Mouse (Mus musculus): Measurements from ENCODE around the gene Gm45753.

Gene Gm45753

DNA sequence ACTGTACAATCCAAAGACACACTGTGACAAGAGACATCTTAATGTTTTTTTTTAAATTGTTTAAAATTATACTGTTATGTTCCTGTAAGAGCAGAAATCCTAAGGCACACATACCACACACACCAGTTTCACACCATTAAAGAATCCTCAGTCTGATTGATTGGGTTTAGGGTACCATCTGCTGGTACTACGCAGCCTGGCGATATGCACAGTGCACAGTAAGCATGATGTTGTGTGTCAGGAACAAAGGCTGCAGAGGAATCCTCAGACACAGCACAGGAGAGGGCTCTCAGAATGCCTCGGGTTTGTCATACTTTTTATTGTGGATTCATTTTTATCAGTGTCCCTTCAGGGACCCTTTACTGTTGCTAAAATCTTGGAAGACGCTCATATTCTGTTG, 33.9 kb downstream of the Gm45753 start:
- no peak for DNase-seq (ENCODE audit: low spot score)

DNA sequence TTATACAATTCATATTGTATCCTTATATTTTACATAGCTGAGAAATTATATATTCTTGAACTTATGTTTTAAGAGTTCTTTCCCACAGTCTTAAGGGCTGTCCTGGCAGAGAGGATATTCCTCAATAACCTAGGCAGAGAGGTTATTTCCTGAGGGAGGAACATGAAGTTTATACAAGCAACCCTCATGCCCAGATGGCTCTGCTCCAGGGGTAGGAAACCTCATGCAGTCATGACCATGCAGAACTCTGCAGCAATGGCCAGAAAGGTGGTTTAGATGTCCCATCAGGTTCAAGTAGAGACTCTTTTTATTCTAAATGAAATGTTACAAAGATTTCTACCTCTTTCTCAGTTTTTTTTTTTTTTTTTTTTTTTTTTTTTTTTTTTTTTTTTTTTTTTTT, 39.2 kb downstream of the Gm45753 start:
- DNase-seq (ENCODE audit: low spot score): no peak

DNA sequence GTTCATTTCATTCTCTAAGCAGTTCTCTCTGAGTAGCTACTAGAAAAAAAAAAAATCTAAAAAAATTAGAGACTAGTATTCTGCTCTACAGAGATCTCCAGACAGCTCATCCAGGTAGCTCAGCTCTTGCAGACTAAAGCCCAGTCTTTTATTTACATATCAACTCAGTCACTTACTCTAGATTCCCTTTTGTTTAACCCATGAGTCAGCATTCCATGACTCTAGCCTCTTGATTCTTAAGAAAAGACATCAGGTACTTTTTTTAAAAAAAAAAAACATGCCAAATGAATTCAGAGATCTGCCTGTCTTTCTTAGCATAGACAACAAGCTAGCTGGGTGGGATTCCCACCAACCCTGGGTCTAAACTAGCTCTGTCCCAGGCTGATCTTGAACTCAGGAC, 39.8 kb downstream of the Gm45753 start:
- no peak for DNase-seq (ENCODE audit: low spot score)

DNA sequence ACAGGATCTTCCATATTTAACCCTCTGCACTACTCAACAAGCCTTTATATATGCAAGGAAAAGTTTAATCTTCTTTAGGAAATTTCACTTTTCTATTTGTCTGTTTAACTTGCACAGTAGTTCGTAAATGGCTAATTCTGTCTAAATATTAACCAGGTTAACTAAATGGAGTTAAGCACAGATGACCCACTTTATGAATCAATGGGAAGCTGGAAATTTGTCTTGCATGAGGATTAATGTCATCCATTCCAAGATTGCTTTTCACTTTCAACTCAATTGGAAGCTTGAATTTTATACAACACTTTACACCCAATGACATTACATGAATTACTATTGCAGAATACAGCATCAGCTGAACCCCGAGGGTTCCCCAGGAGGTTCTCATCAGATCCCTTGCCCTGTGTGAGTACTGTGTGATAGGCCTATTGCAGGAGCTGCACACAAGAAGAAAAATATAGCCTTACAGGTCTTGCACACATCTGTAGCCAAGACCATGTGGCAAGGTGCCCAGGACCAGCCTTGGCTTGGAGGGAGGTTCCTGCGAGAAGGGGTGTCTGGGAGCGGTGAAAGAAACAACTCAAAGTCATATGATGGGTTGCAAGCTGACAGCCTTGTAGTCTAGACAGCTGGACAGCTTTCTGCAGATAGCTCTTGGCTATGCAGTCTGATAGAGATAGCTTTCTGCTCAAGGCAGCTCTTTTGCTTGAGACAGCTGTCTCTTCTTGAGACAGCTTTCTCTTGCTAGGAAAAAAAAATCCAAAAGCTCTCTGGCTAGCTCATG, 40.5 kb downstream of the Gm45753 start:
- DNase-seq (ENCODE audit: low spot score): peak; percentile 49

DNA sequence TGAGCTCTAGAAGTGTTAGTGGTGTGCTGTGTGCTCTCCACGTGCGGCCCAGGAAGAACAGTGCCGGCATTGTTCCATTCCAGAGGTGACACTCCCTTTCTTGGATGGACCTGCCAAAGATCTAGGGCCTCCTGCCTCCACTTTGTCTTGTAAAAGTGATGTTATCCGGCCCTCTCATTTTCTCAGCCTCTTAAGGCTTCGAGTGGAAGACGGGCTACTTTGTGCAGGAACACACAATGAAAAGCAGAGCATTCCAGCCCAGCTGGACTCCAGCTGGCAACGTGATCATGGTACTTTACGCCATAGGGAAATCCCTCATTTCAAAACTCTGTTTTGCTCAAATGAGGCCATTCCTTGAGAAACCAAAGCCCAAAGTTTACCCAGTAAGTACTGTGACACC, 41.3 kb downstream of the Gm45753 start:
- DNase-seq (ENCODE audit: low spot score): no peak

DNA sequence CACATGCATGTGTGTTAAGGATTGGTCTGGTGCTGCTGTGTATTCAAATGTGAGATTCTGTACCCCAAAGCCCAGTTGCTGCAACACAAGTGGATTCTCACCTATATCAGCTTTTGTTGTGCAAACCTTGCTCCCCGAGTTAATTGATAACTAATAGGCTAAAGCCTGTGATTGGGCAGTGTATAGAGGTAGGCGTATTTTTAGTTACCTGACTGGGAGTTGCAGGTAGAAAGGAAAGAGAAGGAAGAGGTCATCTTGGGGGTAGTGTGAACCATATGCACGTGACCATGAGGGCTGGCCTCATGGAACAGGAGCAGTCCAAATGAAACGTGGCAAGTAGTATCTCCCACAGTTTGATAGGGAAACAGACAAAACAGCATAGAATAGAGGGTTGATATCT, 43.3 kb downstream of the Gm45753 start:
- no peak for DNase-seq (ENCODE audit: low spot score)

DNA sequence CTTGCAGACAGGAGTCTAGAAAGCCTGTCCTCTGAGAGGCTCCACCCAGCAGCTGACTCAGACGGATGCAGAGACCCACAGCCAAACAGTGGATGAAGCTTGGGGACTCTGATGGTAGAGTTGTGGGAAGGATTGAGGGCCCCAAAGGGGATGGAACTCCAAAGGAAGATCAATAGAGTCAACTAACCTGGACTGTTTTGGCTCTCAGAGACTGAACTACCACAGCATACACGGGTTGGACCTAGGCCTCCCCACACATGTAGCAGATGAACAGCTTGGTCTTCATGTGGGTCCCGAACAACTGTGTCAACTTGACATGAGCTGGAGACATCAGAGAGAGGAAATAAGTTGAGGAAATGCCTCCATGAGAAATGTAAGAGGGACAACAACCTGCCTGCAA, 45.4 kb downstream of the Gm45753 start:
- no peak for DNase-seq (ENCODE audit: low spot score)

DNA sequence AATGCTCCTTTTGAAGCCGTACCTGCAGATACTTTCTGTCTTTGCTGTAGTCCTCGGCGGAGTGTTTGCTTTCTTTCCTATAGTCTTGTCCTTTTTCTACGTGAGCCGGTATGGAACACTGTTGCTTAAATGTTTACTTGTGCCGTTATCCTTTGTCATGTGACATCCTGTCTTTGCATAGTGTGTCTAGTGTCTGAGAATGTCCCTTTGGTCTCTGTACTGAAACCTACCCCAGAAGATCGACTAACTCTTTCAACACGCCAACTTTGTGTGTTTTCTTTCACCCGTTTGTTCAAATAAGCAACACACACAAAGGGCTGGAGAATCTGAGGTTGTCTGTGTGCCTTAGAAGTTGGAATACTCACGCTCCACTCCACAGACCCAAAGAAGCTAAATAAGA, 46.3 kb downstream of the Gm45753 start, which contains the start of gene F11:
TSS of gene F11 (minus strand) at position 112 of the 400 bp plus-strand sequence.
- DNase-seq (ENCODE audit: low spot score): no peak

DNA sequence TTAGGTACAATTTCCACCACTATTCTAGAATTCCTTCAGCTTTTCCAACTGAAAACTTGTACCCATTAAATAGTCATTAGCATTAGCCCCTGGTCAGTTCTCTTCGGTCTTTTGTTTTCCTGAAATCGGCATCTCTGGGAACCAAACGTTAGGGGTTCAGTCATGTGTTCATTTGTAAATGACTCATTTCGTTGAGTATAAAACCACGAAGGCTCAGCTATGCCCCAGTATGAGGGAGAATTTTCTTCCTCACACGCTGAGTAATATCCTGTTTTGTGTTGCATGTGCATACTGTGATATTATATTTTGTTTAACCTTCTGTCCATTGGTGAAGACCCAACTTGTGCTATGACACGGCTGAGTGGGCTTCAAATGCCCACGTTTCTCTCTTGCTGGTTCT, 49.8 kb downstream of the Gm45753 start:
- DNase-seq (ENCODE audit: low spot score): no peak

DNA sequence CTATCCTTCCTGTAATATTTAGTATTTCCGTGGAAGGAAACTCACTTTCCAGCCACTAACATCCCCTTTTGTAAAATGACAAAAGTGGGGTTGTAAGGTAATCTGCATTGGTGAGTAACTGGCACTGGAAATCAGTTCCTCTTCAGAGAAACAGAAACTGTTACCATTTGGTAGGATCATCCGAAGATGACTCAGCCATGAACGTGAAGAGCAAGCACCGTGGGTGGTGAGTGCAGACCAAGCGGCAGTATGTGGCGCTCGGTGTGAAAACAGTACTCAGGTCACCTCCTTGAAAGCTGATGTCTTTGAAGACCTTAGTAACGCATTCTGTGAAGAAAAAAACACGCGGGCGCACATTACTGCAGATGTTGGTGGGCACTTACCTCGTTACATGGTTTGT, 53.2 kb downstream of the Gm45753 start:
- DNase-seq (ENCODE audit: low spot score): no peak

DNA sequence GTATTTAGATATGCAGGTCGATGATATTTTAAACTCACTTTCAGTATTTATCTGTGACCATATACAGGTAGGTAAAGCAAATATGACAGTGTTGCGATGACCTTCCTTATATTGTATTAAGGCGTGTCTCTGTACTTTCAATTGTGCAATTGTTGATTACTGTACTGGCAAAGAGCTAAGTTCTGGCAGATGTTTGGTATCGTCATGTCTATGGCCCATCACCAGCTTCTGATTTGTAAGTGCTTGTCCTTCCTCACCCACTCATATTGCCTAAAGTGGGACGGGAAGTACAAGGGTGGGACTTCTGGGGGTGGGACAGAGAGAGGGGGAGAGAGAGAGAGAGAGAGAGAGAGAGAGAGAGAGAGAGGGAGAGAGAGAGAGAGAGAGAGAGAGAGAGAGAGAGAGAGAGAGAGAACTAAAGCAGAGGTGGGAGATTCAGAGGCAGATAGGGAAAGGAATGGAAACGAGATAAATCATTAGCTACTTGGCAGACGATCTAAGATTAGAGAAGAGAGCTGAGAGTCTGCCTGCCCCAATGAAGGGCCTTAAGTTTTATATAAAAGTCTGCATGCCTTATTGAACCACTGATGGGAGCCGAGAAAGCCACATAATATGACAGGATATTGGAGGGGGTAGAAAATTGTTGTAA, 53.9 kb downstream of the Gm45753 start:
- DNase-seq (ENCODE audit: low spot score): no peak

DNA sequence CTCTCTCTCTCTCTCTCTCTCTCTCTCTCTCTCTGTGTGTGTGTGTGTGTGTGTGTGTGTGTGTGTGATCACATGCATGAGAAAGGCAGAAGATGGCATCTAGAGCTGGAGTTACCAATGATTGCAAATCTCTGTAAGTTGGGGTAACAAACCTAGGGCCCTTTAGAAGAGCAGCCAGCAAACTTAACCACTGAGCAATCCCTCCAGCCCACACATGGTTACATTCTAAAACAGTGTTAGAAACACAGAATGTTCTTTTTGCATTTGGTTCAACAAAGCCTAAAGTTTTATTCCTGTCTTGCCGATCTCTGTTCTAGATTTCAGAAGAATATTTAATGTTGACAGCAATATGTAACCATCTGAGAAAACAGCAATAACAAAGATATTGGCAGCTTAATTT, 54.7 kb downstream of the Gm45753 start:
- no peak for DNase-seq (ENCODE audit: low spot score)

DNA sequence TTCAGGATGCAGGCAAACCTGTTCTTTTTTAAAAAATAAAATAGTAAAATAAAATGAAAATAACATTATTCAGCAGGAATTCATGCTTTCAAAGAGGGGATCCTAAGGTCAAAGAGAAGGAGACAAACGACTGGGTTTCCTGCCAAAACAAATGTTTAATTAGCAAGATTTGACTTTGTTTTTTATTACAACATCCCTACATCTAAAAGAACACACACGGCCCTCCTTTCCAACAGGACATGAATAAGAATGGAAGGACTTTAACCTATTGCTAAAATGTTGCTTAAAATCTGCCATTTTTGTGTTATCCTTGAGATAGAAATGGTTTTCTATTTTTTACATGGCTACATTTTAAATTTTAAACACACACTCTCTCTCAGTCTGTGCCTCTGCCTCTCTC, 55.2 kb downstream of the Gm45753 start:
- DNase-seq (ENCODE audit: low spot score): no peak

DNA sequence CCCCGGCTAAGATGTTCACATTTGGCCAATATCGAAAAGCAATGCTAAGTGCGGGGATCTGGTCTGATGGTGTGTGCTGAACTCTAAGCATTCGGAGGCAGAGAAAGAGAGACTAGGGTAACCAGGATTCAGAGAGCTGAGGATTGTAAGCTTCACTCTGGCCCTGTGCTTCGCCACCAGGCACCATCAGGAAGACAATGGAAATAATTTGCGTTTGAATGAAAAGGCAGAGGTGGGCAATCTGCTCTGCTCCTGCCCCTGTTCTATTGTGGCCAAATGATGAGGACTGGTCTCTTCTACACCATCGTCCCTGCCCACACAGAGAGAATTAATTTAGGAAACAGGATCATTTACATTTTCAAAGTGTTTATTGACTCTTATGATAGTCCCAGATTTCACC, 62.0 kb downstream of the Gm45753 start:
- no peak for DNase-seq (ENCODE audit: low spot score)

DNA sequence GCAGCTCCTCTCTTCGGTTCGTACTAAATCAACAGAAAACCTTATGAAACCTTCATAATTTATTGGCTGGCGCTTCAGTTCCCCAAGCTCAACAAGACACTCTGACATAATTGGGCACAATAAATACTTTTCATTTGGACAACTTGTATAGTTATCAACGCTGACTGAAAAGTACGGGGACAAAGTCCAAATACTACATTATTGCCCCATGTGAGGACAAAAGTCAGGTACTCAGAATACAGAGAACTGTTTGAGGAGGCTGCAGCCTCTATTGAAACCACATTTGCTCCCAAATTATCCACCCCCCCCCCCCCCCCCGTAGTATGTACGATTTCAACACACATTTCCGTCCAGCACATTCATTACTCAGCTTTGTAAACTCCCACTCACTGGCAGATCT, 68.9 kb downstream of the Gm45753 start:
- no peak for DNase-seq (ENCODE audit: low spot score)

DNA sequence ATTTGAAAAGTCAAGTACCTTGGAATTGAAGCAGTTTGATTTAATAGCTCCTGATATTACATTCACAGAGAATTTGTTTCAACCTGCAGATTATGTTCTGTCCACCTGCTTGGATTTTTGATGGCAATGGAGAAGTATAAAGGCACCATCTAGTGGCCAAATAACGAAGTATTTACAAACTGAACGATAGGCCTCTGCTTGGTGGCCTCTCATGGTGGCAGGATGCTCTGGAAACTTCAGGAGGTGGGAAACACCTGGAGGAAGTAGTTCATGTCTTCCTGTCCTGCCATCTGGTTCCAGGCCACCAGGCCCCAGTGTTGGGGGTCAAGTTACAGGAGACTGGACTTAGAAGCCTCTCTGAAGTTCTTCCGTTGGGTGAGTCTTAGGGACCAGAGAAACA, 70.0 kb downstream of the Gm45753 start:
- peak; percentile 41 for DNase-seq (ENCODE audit: low spot score)

DNA sequence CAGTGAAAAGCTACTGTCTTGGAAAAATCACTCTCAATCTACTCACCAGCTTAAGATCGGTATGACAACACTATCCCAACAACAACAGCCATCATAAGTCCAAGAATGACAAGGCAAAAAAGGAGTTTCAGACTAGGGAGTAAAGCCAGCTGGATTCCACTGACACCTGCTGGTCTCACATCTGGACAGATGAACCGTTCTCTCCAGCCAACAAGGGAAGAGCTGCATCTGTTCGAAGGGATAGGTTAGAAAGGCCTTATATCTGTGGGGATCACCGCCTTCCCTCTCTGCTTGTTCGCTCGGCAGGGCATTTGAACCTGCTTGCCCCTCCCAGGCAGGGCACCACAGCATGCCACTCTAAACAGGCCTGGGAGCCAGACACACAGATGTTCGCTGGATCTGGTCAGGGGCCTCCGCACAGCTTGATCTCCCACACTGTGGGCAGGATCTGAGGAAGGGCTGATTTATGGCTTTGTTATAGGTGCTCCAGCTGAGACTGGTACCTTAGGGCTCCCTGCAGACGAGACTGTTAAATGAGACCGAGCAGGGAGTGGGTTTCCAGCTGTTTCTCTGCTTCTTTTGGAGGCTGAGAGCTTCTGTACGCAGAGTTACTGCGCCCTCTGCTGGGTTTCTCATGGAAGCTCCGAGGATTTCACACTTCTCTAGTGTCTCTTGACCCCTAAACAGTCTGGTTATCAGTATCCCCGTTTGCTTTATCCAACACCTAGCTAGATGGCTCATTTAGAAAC, 71.9 kb downstream of the Gm45753 start:
- DNase-seq (ENCODE audit: low spot score): peak; percentile 72

DNA sequence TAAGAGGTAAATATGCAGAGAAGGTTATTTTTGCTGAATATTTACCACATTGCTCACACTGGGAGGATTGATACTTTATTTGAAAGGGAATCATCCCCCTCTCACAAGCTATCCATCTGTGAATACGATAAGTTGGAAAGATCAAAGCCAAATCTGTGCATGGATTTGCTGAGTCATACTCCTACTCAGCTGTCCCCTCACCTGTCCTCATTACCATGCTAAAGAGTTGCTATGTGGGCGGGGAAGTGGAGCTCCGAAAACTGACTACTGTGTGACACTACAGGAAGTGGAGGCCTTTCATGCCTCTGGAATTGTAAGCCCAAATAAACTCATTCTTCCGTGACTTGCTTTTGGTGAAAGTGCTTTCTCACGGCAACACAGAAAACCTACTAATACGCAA, 73.0 kb downstream of the Gm45753 start:
- DNase-seq (ENCODE audit: low spot score): no peak

DNA sequence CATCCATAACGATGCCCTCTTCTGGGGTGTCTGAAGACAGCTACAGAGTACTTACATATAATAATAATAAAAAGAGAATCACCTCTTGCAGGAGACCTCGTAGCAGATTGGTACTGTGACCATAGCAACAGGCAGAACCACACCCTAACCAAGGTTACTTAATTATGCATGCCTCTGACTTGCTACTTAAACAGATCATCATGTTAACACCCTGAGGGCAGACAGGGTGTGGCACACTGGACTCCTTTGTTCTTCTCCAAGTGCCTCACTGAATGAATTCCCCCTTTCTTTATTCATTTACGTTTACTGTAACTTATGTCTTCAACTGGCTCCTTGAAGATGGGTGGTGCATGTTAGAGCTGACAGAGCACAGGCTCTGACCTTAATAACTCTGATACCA, 75.0 kb downstream of the Gm45753 start:
- DNase-seq (ENCODE audit: low spot score): no peak
